Mouse (Mus musculus) midbrain, embryonic 15.5 days (tissue): Measurements from ENCODE around the gene Kif11. TPM values are rescaled to one million over a fixed set of nuclear protein-coding genes. Genes with fewer than 3 reads are reported as not detected.

ENCODE experiments used
- ATAC-seq: fragments of 200-750 bp; cut with Nextera tagmentation; replicated peaks from 2 replicates; pipeline ENCODE4 v1.8.0; 2017; ENCODE audit warnings: moderate TSS enrichment
- H3K27ac ChIP-seq: fragments of 300-500 bp; sonication (generic); 2 replicates; pipeline ENCODE4 v1.5.1; 2015; ENCODE audit warnings: mild to moderate bottlenecking, inconsistent platforms
- H3K27me3 ChIP-seq: fragments of 300-500 bp; sonication (generic); replicated peaks from 2 replicates; pipeline ENCODE4 v1.6.1; 2015; ENCODE audit warnings: inconsistent platforms
- H3K36me3 ChIP-seq: fragments of 300-500 bp; sonication (generic); replicated peaks from 2 replicates; pipeline ENCODE4 v1.6.1; 2015; ENCODE audit warnings: inconsistent platforms
- H3K4me1 ChIP-seq: fragments of 300-500 bp; sonication (generic); 2 replicates; pipeline ENCODE4 v1.6.1; 2015; ENCODE audit warnings: inconsistent platforms
- H3K4me2 ChIP-seq: fragments of 300-500 bp; sonication (generic); 2 replicates; pipeline ENCODE4 v1.6.1; 2015; ENCODE audit warnings: inconsistent platforms, mild to moderate bottlenecking, moderate library complexity
- H3K4me3 ChIP-seq: fragments of 300-500 bp; sonication (generic); 2 replicates; pipeline ENCODE4 v1.5.1; 2015; ENCODE audit warnings: mild to moderate bottlenecking, inconsistent platforms
- H3K9ac ChIP-seq: fragments of 300-500 bp; sonication (generic); 2 replicates; pipeline ENCODE4 v1.6.1; 2015; ENCODE audit warnings: mild to moderate bottlenecking, inconsistent platforms
- H3K9me3 ChIP-seq: fragments of 300-500 bp; sonication (generic); 2 replicates; pipeline ENCODE4 v1.6.1; 2016; ENCODE audit warnings: inconsistent platforms
- WGBS: fragments of 180-500 bp; shearing (Covaris S2); methylation state at CpG from one replicate; pipeline ENCODE4 v1.1.7; 2015; ENCODE audit warnings: mixed read lengths; 5-methylcytosine and 5-hydroxymethylcytosine counted together
- polyA plus RNA-seq: library from polyadenylated mRNA; unstranded; fragments of >200 nt; fragmentation: Nextera tagmentation; extraction: Ambion mirVana; gene quantifications from 2 replicates; pipeline ENCODE4 v1.2.1, GENCODE M21; 2015

Gene Kif11
- polyA plus RNA-seq, 1 experiment from 2014 or later, result 8.4 TPM

DNA sequence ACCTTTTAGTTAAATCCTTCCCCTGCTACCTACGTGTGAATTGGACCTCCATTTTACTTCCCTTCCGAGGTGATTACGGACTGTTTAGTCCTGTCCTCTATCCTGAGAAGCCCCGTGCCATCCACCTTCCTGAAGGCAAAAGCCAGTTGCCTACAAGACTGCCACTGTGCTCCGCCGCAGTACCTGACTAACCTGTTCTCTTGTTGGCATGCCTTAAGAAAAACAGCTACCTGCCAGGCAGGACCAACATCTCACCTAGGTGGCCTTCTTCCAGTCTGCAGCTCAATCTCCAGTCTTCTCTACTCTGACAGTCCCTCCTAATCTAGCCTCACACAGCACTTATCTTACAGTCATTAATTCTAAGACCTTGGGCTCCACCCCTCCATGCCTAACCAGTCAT, 22.9 kb upstream of the Kif11 start:
- Histone ChIP-seq H3K4me3 (no peak overlapping the region), H3K36me3 (no peaks in the 10 kb centered on the region), H3K4me1 (no peaks in the 10 kb centered on the region), H3K4me2 (no peak overlapping the region), H3K9ac (no peak overlapping the region), H3K9me3 (no peaks in the 10 kb centered on the region), H3K27ac (no peak overlapping the region), H3K27me3 (no peaks in the 10 kb centered on the region)
- WGBS, result 98% methylated on average over 6 of the region's 6 CpGs
- no peak for ATAC-seq

DNA sequence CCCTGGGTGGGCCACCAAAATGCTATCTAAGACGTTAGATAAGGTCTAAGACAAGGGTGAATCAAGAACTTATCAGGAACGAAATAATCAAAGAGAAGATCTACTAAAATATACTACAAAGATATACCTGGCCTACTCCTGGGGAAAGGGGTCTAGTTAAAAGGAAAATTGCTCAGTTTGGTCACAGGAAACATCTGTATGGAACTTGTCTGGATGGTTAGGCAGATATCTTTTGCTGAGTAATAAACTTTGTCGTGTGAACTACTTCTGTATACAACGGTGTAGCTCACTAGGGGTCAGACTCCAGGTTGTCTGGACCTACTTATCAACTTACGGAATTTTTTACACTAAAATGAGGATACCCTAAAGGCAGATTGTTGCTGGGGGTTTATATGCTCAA, 16.2 kb upstream of the Kif11 start:
- Histone ChIP-seq H3K4me3 (no peak overlapping the region), H3K27me3 (no peaks in the 10 kb centered on the region), H3K4me1 (no peaks in the 10 kb centered on the region), H3K27ac (no peak overlapping the region), H3K36me3 (no peaks in the 10 kb centered on the region), H3K4me2 (no peak overlapping the region), H3K9ac (no peak overlapping the region), H3K9me3 (no peaks in the 10 kb centered on the region)
- ATAC-seq, result no peak
- 77% methylated on average over 5 of the region's 5 CpGs for WGBS

GRCm38 (mm10) chr19:37362545-37362944, 13.7 kb upstream of the Kif11 start:
- H3K4me1 ChIP-seq, result no peaks in the 10 kb centered on the region
- no peak overlapping the region for H3K9ac ChIP-seq
- H3K27ac ChIP-seq, result no peak overlapping the region
- no peak; the same call in 1 of the 2 replicates for ATAC-seq
- no peaks in the 10 kb centered on the region for H3K36me3 ChIP-seq
- H3K4me3 ChIP-seq, result no peak overlapping the region
- H3K4me2 ChIP-seq, result no peak overlapping the region
- no peaks in the 10 kb centered on the region for H3K27me3 ChIP-seq
- 36% methylated on average over 5 of the region's 5 CpGs for WGBS
- H3K9me3 ChIP-seq, result no peaks in the 10 kb centered on the region

- Histone ChIP-seq H3K4me2 (no peak overlapping the region), H3K9ac (no peak overlapping the region), H3K27ac (no peak overlapping the region), H3K27me3 (no peaks in the 10 kb centered on the region), H3K9me3 (no peaks in the 10 kb centered on the region), H3K4me1 (no peaks in the 10 kb centered on the region), H3K4me3 (no peak overlapping the region), H3K36me3 (no peaks in the 10 kb centered on the region)
- no peak for ATAC-seq
- 75% methylated on average over 11 of the region's 11 CpGs for WGBS
Measured at GRCm38 (mm10) chr19:37363128-37363939, 12.9 kb upstream of the Kif11 start.

DNA sequence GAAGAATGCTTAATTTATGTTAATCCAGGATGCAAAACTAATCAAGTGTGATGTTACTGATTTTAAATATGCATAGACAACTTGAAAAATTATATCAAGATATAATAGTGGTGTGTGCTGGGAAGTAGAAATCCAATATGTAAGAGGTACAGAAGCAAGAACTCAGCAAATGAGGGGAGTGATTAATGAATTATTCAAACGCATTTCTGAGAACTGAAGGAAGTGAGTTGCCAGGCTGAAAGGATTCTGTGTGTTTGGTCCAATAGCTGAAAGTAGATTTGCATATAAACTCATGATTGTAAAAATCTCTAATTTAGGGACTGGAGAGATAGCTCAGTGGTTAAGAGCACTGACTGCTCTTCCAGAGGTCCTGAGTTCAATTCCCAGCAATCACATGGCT, 7.2 kb upstream of the Kif11 start:
- Histone ChIP-seq H3K27me3 (no peaks in the 10 kb centered on the region), H3K4me3 (no peak overlapping the region), H3K9ac (no peak overlapping the region), H3K27ac (no peak overlapping the region), H3K9me3 (no peaks in the 10 kb centered on the region), H3K4me1 (no peaks in the 10 kb centered on the region), H3K4me2 (no peak overlapping the region), H3K36me3 (no peaks in the 10 kb centered on the region)
- 69% methylated on average over 1 of the region's 1 CpGs for WGBS
- ATAC-seq, result no peak

DNA sequence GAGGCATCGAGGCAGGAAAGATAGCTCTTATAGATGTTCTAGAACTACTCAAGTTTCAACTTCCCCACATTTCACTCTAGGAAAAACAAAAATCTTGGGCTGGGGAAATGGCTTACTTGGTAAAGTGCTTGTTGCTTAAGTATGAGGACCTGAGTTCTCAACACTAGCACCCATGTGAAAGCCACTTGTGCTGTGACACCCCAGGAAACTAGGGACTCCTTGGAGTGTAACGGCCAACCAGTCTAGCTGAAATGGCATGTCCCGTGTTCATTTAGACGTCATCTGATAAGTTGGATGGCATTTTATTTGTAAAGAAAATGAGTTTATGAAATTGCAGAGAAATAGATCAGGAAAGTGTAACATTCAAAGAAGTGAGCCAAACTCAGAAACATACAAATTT, 6.3 kb upstream of the Kif11 start:
- WGBS, result 89% methylated on average over 4 of the region's 4 CpGs
- H3K27me3 ChIP-seq, result no peaks in the 10 kb centered on the region

DNA sequence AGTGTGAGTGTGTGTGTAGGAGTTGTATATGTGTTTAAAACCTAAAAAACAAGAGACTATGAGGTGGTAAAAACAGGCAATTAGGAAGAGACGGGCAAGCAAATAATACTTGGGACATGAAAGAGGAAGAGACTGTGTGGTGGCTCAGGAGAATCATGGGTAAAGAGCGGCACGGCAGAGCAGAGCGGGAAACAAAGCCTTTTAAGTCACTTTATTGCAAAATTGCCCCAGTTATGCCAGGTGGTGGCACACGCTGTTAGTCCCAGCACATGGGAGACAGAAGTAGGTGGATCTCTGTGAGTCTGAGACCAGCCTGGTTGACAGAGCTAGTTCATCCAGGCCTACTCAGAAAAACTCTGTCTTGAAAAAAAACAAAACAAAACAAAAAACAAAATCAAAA, 5.8 kb upstream of the Kif11 start:
- Histone ChIP-seq H3K4me2 (no peak overlapping the region), H3K27me3 (no peaks in the 10 kb centered on the region), H3K4me1 (peaks cover 5% of the 10 kb centered on the region), H3K9me3 (no peaks in the 10 kb centered on the region), H3K27ac (no peak overlapping the region), H3K9ac (no peak overlapping the region), H3K4me3 (no peak overlapping the region), H3K36me3 (no peaks in the 10 kb centered on the region)
- ATAC-seq, result no peak
- 89% methylated on average over 5 of the region's 5 CpGs for WGBS

More for the DNA sequence above, 6.3 kb upstream of the Kif11 start:
- no peak overlapping the region for H3K4me2 ChIP-seq
- H3K4me1 ChIP-seq, result peaks cover 1% of the 10 kb centered on the region
- no peak overlapping the region for H3K27ac ChIP-seq
- H3K4me3 ChIP-seq, result no peak overlapping the region
- no peaks in the 10 kb centered on the region for H3K9me3 ChIP-seq
- H3K9ac ChIP-seq, result no peak overlapping the region
- H3K36me3 ChIP-seq, result no peaks in the 10 kb centered on the region
- ATAC-seq, result no peak

DNA sequence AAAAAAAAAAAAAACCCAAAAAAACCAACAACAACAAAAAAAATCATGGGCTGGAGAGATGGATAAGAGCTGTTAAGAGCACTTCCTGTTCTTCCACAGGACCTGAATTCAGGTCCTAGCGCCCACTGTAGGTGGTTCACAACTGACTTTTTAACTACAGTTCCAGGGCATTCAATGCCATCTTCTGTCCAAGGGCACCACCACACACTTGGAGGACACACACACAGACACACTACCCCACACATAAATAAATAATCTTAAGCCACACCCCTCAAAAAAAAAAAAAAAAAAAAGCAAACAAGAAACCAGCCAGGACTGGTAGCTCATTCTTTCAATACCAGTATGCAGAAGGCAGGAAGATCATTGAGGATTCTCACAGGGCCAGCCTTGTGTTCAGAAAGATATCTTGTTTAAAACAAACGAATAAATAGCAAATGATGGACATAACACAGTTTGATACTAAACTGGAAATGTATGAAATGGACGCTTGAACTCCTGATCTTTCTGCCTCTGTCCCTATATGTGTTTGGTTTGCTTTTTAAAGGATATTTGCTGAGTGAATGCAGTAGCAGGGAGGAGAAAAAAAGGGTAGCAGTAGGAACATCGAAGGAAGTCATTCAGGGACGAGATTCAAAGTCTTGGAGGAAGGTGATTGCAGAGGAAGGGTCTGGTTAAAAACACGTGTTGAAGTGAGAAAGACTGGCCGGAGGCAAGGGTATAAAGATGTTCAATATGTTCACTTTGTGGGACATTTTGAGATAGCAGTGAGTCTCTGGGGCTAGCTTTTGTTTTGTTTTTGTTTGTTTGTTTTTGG, 1.1 kb upstream of the Kif11 start:
- peak overlapping the region; percentile 90 for H3K27ac ChIP-seq
- ATAC-seq, result no peak; the same call in 1 of the 2 replicates
- H3K4me3 ChIP-seq, result peak overlapping the region; percentile 72
- H3K27me3 ChIP-seq, result no peaks in the 10 kb centered on the region
- peak overlapping the region; percentile 83 for H3K4me2 ChIP-seq
- H3K9ac ChIP-seq, result peak overlapping the region; percentile 54
- WGBS, result 26% methylated on average over 7 of the region's 7 CpGs
- H3K9me3 ChIP-seq, result no peaks in the 10 kb centered on the region
- H3K36me3 ChIP-seq, result no peaks in the 10 kb centered on the region
- H3K4me1 ChIP-seq, result peaks cover 14% of the 10 kb centered on the region

- Histone ChIP-seq H3K27ac (no peak overlapping the region), H3K4me3 (peak overlapping the region; percentile 72)
- no peak for ATAC-seq
Measured at GRCm38 (mm10) chr19:37376841-37377240, 638 bp downstream of the Kif11 start.

DNA sequence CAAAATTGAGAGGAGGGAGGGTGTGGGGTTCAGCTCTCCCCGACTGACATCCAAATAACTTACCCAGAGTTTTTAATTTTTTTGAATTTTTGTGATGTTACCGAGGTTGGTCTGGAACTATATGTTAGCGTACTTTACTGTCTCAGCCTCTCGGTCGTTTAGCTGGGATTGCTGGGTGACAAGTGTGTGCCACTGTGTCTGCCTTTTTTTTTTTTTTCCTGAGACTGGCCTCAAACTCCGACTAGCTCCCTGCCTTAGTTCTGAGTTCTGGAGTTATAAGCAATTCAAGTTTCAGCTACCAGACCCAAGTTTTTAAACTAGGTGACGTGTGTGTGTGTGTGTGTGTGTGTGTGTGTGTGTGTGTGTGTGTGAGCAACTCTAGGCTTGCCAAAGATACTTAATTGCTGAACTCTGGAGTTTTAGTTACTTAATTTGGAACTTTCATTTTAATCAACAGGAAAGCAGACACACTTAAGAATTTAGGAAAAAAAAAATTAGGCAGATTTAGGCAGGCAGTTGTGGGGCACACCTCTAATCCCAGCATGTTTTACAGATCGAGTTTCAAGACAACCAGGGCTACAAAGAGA, 1.3 kb downstream of the Kif11 start:
- 23% methylated on average over 8 of the region's 8 CpGs for WGBS
- H3K27me3 ChIP-seq, result no peaks in the 10 kb centered on the region
- no peaks in the 10 kb centered on the region for H3K36me3 ChIP-seq
- H3K9ac ChIP-seq, result no peak overlapping the region
- peak overlapping the region; percentile 83; the same call in 1 of the 2 replicates for H3K4me2 ChIP-seq
- no peak for ATAC-seq
- H3K9me3 ChIP-seq, result no peaks in the 10 kb centered on the region
- no peak overlapping the region for H3K27ac ChIP-seq
- peaks cover 14% of the 10 kb centered on the region for H3K4me1 ChIP-seq
- peak overlapping the region; percentile 72 for H3K4me3 ChIP-seq

More at GRCm38 (mm10) chr19:37376841-37377240, 638 bp downstream of the Kif11 start:
- H3K27me3 ChIP-seq, result no peaks in the 10 kb centered on the region
- 3% methylated on average over 11 of the region's 11 CpGs for WGBS
- H3K4me2 ChIP-seq, result peak overlapping the region; percentile 83
- H3K4me1 ChIP-seq, result peaks cover 14% of the 10 kb centered on the region
- H3K9me3 ChIP-seq, result no peaks in the 10 kb centered on the region
- peak overlapping the region; percentile 6; the same call in 1 of the 2 replicates for H3K9ac ChIP-seq
- no peaks in the 10 kb centered on the region for H3K36me3 ChIP-seq

DNA sequence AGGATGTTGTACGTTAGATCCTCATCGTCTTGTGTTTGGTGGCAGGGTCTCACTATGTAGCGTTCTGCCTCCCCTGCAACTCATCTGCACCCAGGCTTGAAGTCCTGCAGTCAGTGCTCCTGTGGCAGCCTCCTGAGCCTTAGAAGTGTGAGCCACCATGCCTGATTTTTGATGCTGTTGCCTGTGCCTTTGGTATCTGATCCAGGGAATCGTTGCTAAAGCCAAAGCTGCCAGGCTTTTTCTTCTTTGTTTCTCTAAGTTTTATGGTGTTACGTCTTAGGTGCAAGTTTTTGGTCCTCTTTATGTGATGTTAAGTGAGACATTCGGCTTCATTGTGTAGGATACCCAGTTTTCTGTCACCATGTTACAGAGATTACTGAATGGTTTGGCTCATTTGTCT, 2.6 kb downstream of the Kif11 start:
- no peak overlapping the region for H3K4me3 ChIP-seq
- peaks cover 14% of the 10 kb centered on the region for H3K4me1 ChIP-seq
- no peak overlapping the region for H3K27ac ChIP-seq
- no peaks in the 10 kb centered on the region for H3K9me3 ChIP-seq
- WGBS, result 81% methylated on average over 6 of the region's 6 CpGs
- H3K9ac ChIP-seq, result no peak overlapping the region
- no peaks in the 10 kb centered on the region for H3K36me3 ChIP-seq
- no peaks in the 10 kb centered on the region for H3K27me3 ChIP-seq
- no peak overlapping the region for H3K4me2 ChIP-seq
- no peak for ATAC-seq

- Histone ChIP-seq H3K27ac (no peak overlapping the region), H3K36me3 (no peaks in the 10 kb centered on the region), H3K27me3 (no peaks in the 10 kb centered on the region), H3K4me2 (no peak overlapping the region), H3K9ac (no peak overlapping the region), H3K4me3 (no peak overlapping the region), H3K9me3 (no peaks in the 10 kb centered on the region), H3K4me1 (no peaks in the 10 kb centered on the region)
- WGBS, result 79% methylated on average over 3 of the region's 3 CpGs
- no peak for ATAC-seq
Measured at GRCm38 (mm10) chr19:37386126-37386525, 9.9 kb downstream of the Kif11 start.
